Mouse (Mus musculus) bone marrow, adult 2 months (tissue): Measurements from ENCODE around the gene Nanos3.

Source experiments
- CTCF ChIP-seq: fragments of 200-500 bp; IDR thresholded peaks from 2 replicates; pipeline ENCODE4 v1.5.1; 2011; ENCODE audit warnings: low read length, control low read depth; ENCODE audit not compliant: control insufficient read depth, insufficient read depth
- POLR2A ChIP-seq: fragments of 200-500 bp; IDR thresholded peaks from 2 replicates; pipeline ENCODE4 v1.6.1; 2011; ENCODE audit warnings: low read depth, mild to moderate bottlenecking, control low read depth, low read length, borderline replicate concordance; ENCODE audit not compliant: control insufficient read depth

- TF ChIP-seq POLR2A, result no peak
- no peak for TF ChIP-seq CTCF
Observed at GRCm38 (mm10) chr8:84167696-84168095, 17.3 kb downstream of the Nanos3 start.
